Mouse (Mus musculus) cortical plate, adult 2 months (tissue): ENCODE data around the gene Auts2.

ENCODE experiments used
- CTCF ChIP-seq: fragments of 200-500 bp; IDR thresholded peaks from 2 replicates; pipeline ENCODE4 v1.5.1; 2011; ENCODE audit warnings: mild to moderate bottlenecking, control low read depth, low read length; ENCODE audit not compliant: insufficient read depth; ENCODE audit errors: extremely low read depth
- POLR2A ChIP-seq: fragments of 200-500 bp; IDR thresholded peaks from 2 replicates; pipeline ENCODE4 v1.6.1; 2011; ENCODE audit warnings: mild to moderate bottlenecking, low read length, control low read depth; ENCODE audit not compliant: insufficient read depth; ENCODE audit errors: extremely low read depth

DNA sequence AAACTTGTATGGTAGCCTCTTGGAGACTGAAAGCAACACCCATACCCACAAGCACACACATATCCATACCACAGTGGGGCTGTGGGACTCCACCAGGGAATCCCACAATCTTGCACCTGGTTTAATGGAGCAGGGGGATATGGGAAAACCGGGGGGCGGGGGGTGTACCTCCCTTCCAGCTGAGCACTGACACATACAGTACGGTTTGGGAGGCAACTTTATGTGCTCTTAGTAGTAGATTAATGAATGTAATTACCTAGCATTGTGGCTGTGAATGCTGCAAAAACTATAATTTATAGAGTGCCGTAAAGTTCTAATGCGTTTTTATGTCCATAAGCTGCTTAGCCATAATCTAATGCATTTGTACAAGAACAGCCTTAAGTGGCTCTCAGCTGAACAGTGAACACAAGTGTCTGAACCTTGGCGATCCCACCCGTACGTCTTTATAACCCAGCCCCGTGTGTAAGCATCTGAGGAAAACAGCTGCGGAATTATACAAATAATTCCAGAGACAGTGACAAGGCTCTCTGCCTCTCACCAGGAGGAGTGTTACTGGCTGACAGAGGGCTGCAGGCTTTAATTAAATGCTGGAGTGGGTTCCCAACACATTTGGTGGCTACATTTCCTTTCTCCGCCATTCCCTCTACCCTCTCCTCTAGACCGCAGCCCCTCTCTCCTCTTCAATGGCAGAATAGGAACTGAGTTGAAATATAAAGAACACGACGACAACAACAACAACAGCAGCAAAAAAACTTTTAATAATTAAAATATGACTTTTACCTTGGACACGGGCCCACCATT is 268.8 kb downstream of the Auts2 start:
- TF ChIP-seq CTCF (no peak), POLR2A (no peak)
